Mouse (Mus musculus) hindbrain, embryonic 11.5 days (tissue): ENCODE data around the gene Gna15. TPM values are rescaled to one million over a fixed set of nuclear protein-coding genes. Genes with fewer than 3 reads are reported as not detected.
A peak's percentile ranks its signal among the peaks of the same experiment; 100 is the strongest.

Experiments used
- ATAC-seq: fragments of 200-750 bp; cut with Nextera tagmentation; 2 replicates; pipeline ENCODE4 v1.8.0; 2017; ENCODE audit warnings: mild to moderate bottlenecking, moderate TSS enrichment, moderate library complexity; ENCODE audit not compliant: low FRiP score
- DNase-seq: peaks from one replicate; pipeline ENCODE4 v3.0.0-alpha.2; 2015; ENCODE audit warnings: low spot score
- H3K27ac ChIP-seq: fragments of 300-500 bp; sonication (generic); 2 replicates; pipeline ENCODE4 v1.5.1; 2014; ENCODE audit warnings: mild to moderate bottlenecking, low read depth, low read length
- H3K27me3 ChIP-seq: fragments of 300-500 bp; sonication (generic); 2 replicates; pipeline ENCODE4 v1.6.1; 2014; ENCODE audit warnings: mild to moderate bottlenecking, low read length, moderate library complexity, mixed read lengths; ENCODE audit not compliant: control insufficient read depth, insufficient read depth
- H3K36me3 ChIP-seq: fragments of 300-500 bp; sonication (generic); 2 replicates; pipeline ENCODE4 v1.6.1; 2014; ENCODE audit warnings: mild to moderate bottlenecking, low read length, moderate library complexity, mixed read lengths; ENCODE audit not compliant: control insufficient read depth, insufficient read depth
- H3K4me1 ChIP-seq: fragments of 300-500 bp; sonication (generic); replicated peaks from 2 replicates; pipeline ENCODE4 v1.6.1; 2014; ENCODE audit warnings: low read length, mixed read lengths; ENCODE audit not compliant: control insufficient read depth, insufficient read depth
- H3K4me2 ChIP-seq: fragments of 300-500 bp; sonication (generic); replicated peaks from 2 replicates; pipeline ENCODE4 v1.6.1; 2014; ENCODE audit warnings: mild to moderate bottlenecking, low read depth, low read length
- H3K4me3 ChIP-seq: fragments of 300-500 bp; sonication (generic); 2 replicates; pipeline ENCODE4 v1.5.1; 2014; ENCODE audit warnings: low read depth, low read length
- H3K9ac ChIP-seq: fragments of 300-500 bp; sonication (generic); 2 replicates; pipeline ENCODE4 v1.6.1; 2014; ENCODE audit warnings: low read depth, low read length
- H3K9me3 ChIP-seq: fragments of 300-500 bp; sonication (generic); 2 replicates; pipeline ENCODE4 v1.6.1; 2016; ENCODE audit warnings: low read length; ENCODE audit not compliant: control insufficient read depth
- WGBS: fragments of 180-500 bp; shearing (Covaris S2); extraction: QIAGEN DNeasy Blood & Tissue Kit; methylation state at CpG from one replicate; pipeline ENCODE4 v1.1.7; 2014; 5-methylcytosine and 5-hydroxymethylcytosine counted together
- polyA plus RNA-seq: library from polyadenylated mRNA; unstranded; fragments of >200 nt; fragmentation: Nextera tagmentation; extraction: Ambion mirVana; gene quantifications from 2 replicates; pipeline ENCODE4 v1.2.1, GENCODE M21; 2014

The Gna15 gene
- polyA plus RNA-seq, 1 experiment from 2014 or later = 0.56 TPM

- Histone ChIP-seq H3K4me1 (peaks cover 19% of the 10 kb centered on the region), H3K27me3 (peaks cover 4% of the 10 kb centered on the region; the same call in 1 of the 2 replicates), H3K9ac (peak overlapping the region; percentile 99), H3K9me3 (no peaks in the 10 kb centered on the region), H3K36me3 (no peaks in the 10 kb centered on the region), H3K27ac (peak overlapping the region; percentile 87), H3K4me2 (peak overlapping the region; percentile 92), H3K4me3 (peak overlapping the region; percentile 90)
- ATAC-seq (peak; percentile 28), DNase-seq (peak; percentile 48)
- 3% methylated on average over 28 of the region's 36 CpGs for WGBS
Measured at GRCm38 (mm10) chr10:81559627-81560539, 35.9 kb upstream of the Gna15 start.

GRCm38 (mm10) chr10:81559163-81559626, 35.2 kb upstream of the Gna15 start, which contains the start of gene Aes:
Gene Aes, plus strand, starts transcription at chr10:81559488.
- under 1% methylated on average over 36 of the region's 53 CpGs for WGBS
- H3K4me1 ChIP-seq = peaks cover 18% of the 10 kb centered on the region
- peak within 1 kb of the TSS; percentile 87 for H3K27ac ChIP-seq
- H3K9ac ChIP-seq = peak within 1 kb of the TSS; percentile 99
- H3K9me3 ChIP-seq = no peaks in the 10 kb centered on the region
- DNase-seq (peak; percentile 63), ATAC-seq (peak; percentile 59)
- no peaks in the 10 kb centered on the region for H3K36me3 ChIP-seq
- no peaks in the 10 kb centered on the region for H3K27me3 ChIP-seq
- H3K4me2 ChIP-seq = peak within 1 kb of the TSS; percentile 92
- peak within 1 kb of the TSS; percentile 90 for H3K4me3 ChIP-seq

DNA sequence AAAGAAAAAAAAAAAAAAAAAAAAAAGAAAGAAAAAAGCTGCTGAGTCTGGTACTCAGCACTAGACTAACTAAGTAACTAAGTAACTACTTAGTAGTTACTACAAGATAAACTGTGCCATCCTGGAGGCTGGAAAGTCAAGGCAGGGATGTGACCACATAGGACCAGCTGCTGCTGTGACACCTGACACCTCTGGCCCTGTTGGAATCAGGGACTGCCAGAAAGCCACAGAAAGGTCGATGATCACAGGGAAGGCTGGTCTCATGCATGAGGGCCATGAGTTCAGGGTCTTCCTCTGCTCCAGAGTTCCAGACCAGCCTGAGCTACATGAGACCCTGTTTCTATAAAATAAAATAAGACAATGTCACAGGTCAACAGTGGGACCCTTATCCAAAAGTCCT, 33.5 kb upstream of the Gna15 start:
- Histone ChIP-seq H3K4me1 (peaks cover 6% of the 10 kb centered on the region; the same call in 1 of the 2 replicates), H3K4me2 (no peak overlapping the region), H3K27ac (no peak overlapping the region), H3K36me3 (no peaks in the 10 kb centered on the region), H3K27me3 (no peaks in the 10 kb centered on the region), H3K9ac (no peak overlapping the region), H3K4me3 (no peak overlapping the region), H3K9me3 (no peaks in the 10 kb centered on the region)
- ATAC-seq (no peak), DNase-seq (no peak)
- WGBS = 27% methylated on average over 1 of the region's 1 CpGs

DNA sequence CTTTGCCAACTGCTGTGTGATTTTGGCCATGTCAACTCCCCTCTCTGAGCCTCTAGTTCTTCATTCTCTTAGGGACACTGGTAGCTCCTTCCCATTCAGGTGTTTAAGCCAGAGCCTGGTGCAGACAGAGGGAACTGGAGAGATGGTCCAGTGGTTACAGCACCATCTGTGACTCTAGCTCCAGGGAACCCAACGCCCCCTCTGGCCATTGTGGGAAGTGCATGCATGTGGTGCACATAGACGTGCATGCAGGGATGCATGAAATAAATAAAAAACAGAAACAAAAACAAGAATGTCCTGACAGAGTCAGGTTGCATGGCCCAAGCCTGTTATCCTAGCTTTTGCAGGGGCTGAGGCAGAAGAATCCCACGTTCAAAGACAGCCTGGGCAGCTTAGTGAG, 32.3 kb upstream of the Gna15 start:
- Histone ChIP-seq H3K27ac (no peak overlapping the region), H3K36me3 (no peaks in the 10 kb centered on the region), H3K4me3 (no peak overlapping the region), H3K27me3 (no peaks in the 10 kb centered on the region), H3K9me3 (no peaks in the 10 kb centered on the region), H3K4me1 (0 out of 2 replicates have a peak, but pooled peaks cover 3% of the 10 kb centered on the region), H3K4me2 (no peak overlapping the region), H3K9ac (no peak overlapping the region)
- DNase-seq = no peak
- ATAC-seq = no peak
- 72% methylated on average over 3 of the region's 3 CpGs for WGBS

- Histone ChIP-seq H3K4me3 (no peak overlapping the region), H3K4me2 (no peak overlapping the region), H3K9me3 (no peaks in the 10 kb centered on the region), H3K27ac (no peak overlapping the region), H3K27me3 (no peaks in the 10 kb centered on the region), H3K9ac (no peak overlapping the region), H3K36me3 (no peaks in the 10 kb centered on the region), H3K4me1 (no peaks in the 10 kb centered on the region)
- no peak for ATAC-seq
- no peak for DNase-seq
- 84% methylated on average over 6 of the region's 6 CpGs for WGBS
Measured at GRCm38 (mm10) chr10:81553807-81554755, 30.1 kb upstream of the Gna15 start.

DNA sequence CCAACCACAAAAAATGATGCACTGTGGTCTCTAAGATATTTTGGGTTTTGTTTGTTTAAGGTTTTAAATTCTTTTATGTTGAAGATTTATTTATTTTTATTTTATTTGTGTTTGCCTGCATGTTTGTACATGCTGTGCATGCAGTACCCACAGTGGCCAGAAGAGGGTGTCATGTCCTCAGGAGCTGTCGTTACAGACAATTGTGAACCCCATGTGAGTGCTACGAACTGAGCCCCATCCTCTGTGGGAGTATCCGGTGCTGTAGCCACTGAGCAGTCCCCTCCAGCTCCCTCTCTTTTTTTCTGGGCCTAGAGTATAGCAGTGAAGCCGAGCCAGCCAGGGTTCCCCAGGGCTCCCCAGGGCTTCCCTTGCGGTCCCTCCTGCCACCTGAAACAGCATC, 29.2 kb upstream of the Gna15 start:
- Histone ChIP-seq H3K9ac (no peak overlapping the region), H3K4me3 (no peak overlapping the region), H3K9me3 (no peaks in the 10 kb centered on the region), H3K4me1 (no peaks in the 10 kb centered on the region), H3K36me3 (no peaks in the 10 kb centered on the region), H3K27me3 (no peaks in the 10 kb centered on the region), H3K27ac (no peak overlapping the region), H3K4me2 (no peak overlapping the region)
- WGBS = 83% methylated on average over 5 of the region's 5 CpGs
- ATAC-seq (no peak), DNase-seq (peak; percentile 47)

GRCm38 (mm10) chr10:81551597-81552102, 27.6 kb upstream of the Gna15 start:
- DNase-seq = peak; percentile 82
- peak; percentile 64 for ATAC-seq
- H3K27ac ChIP-seq = no peak overlapping the region
- no peak overlapping the region for H3K4me2 ChIP-seq
- no peaks in the 10 kb centered on the region for H3K9me3 ChIP-seq
- no peak overlapping the region for H3K4me3 ChIP-seq
- H3K36me3 ChIP-seq = no peaks in the 10 kb centered on the region
- H3K4me1 ChIP-seq = no peaks in the 10 kb centered on the region
- H3K9ac ChIP-seq = no peak overlapping the region
- 9% methylated on average over 12 of the region's 12 CpGs for WGBS
- no peaks in the 10 kb centered on the region for H3K27me3 ChIP-seq

- Histone ChIP-seq H3K4me2 (no peak overlapping the region), H3K27me3 (no peaks in the 10 kb centered on the region), H3K4me3 (no peak overlapping the region), H3K9me3 (no peaks in the 10 kb centered on the region), H3K27ac (no peak overlapping the region), H3K9ac (no peak overlapping the region), H3K4me1 (no peaks in the 10 kb centered on the region), H3K36me3 (no peaks in the 10 kb centered on the region)
- 13% methylated on average over 7 of the region's 7 CpGs for WGBS
- ATAC-seq = no peak
- peak; percentile 82 for DNase-seq
Measured at GRCm38 (mm10) chr10:81550257-81550656, 26.2 kb upstream of the Gna15 start.
